Mouse (Mus musculus) myocyte (in vitro differentiated cells): ENCODE measurements around the gene Hectd1.

Source experiments
- E2F4 ChIP-seq: IDR thresholded peaks from one replicate; pipeline ENCODE4 v1.6.1; 2011; ENCODE audit warnings: mild to moderate bottlenecking, control low read depth, moderate library complexity; ENCODE audit not compliant: insufficient read depth
- MAX ChIP-seq: IDR thresholded peaks from one replicate; pipeline ENCODE4 v1.6.1; 2011; ENCODE audit warnings: low read depth, mild to moderate bottlenecking, control low read depth
- MYOG ChIP-seq, 3 experiments: IDR thresholded peaks; one replicate each; pipeline ENCODE4 v1.6.1; 2011; ENCODE audit warnings: control low read depth in 2 of 3, low read depth in 2 of 3, mild to moderate bottlenecking in 2 of 3; ENCODE audit not compliant: insufficient read length in 2 of 3, control insufficient read depth in 1 of 3, insufficient read depth in 1 of 3
- POLR2A ChIP-seq: IDR thresholded peaks from one replicate; pipeline ENCODE4 v1.6.1; 2011; ENCODE audit warnings: low read depth, mild to moderate bottlenecking, control low read depth, moderate library complexity; ENCODE audit not compliant: insufficient read length
- POLR2AphosphoS2 ChIP-seq: IDR thresholded peaks from one replicate; pipeline ENCODE4 v1.6.1; 2011; ENCODE audit warnings: low read depth, control low read depth; ENCODE audit not compliant: insufficient read length
- SRF ChIP-seq: IDR thresholded peaks from one replicate; pipeline ENCODE4 v1.6.1; 2011; ENCODE audit warnings: low read depth; ENCODE audit not compliant: control insufficient read depth, insufficient read length
- USF1 ChIP-seq: IDR thresholded peaks from one replicate; pipeline ENCODE4 v1.6.1; 2011; ENCODE audit warnings: low read depth, mild to moderate bottlenecking, control low read depth, moderate library complexity

GRCm38 (mm10) chr12:51701723-51702122 is 127.6 kb downstream of the Hectd1 start:
- TF ChIP-seq POLR2A, result no peak
- no peak for TF ChIP-seq POLR2AphosphoS2
- no peak for TF ChIP-seq MYOG (IDR thresholded peaks at IDR 0.05; ENCODE audit: control insufficient read depth in 1 of 3, insufficient read depth in 1 of 3, insufficient read length in 2 of 3, low read depth in 2 of 3)
- no peak for TF ChIP-seq MAX
- TF ChIP-seq USF1, result no peak
- TF ChIP-seq E2F4, result no peak
- TF ChIP-seq SRF, result no peak
